Comparison of ENCODE assay signal across 7 mouse cellular contexts in genomic region chr9:77917074-77917621, GRCm38 (mm10). TPM values are rescaled to one million over a fixed set of nuclear protein-coding genes. Genes with fewer than 3 reads are reported as not detected.
A peak's percentile ranks its signal among the peaks of the same experiment; 100 is the strongest.
DNase-seq lines count a peak whose midpoint lies in the region; ATAC-seq lines count a peak whose summit lies in the region.

Elovl5 (plus strand) TSS chr9:77917364.

- intact Hi-C loops in left cerebral cortex, postnatal 36 days (cut with DNase I), result loop anchor here (5.0 kb wide), 2 partner anchors 50 to 75 kb away; no protein-coding TSS in a partner anchor

- peak within 1 kb of the TSS; percentile 98 for H3K4me3 ChIP-seq in intestine, embryonic 16.5 days (ENCODE audit: low read length)
- peak within 1 kb of the TSS; percentile 63 for H3K4me3 ChIP-seq in midbrain, embryonic 11.5 days (ENCODE audit: low read depth, low read length)

- peak within 1 kb of the TSS; percentile 86 for H3K27ac ChIP-seq in intestine, embryonic 16.5 days (ENCODE audit: low read length)
- H3K27ac ChIP-seq in midbrain, embryonic 11.5 days (ENCODE audit: low read depth, low read length), result peak within 1 kb of the TSS; percentile 71

- peak; percentile 90 for ATAC-seq in intestine, embryonic 16.5 days
- peak; percentile 96 for ATAC-seq in midbrain, embryonic 11.5 days (ENCODE audit: low FRiP score)

- H3K9me3 ChIP-seq in intestine, embryonic 16.5 days (ENCODE audit: control insufficient read depth, low read length), result no peaks in the 10 kb centered on the region
- H3K9me3 ChIP-seq in midbrain, embryonic 11.5 days (ENCODE audit: control insufficient read depth, low read length), result no peaks in the 10 kb centered on the region

- H3K36me3 ChIP-seq in intestine, embryonic 16.5 days (ENCODE audit: control insufficient read depth, insufficient read depth, low read length), result no peaks in the 10 kb centered on the region
- H3K36me3 ChIP-seq in midbrain, embryonic 11.5 days (ENCODE audit: control insufficient read depth, insufficient read depth, low read length), result no peaks in the 10 kb centered on the region

- peaks cover 21% of the 10 kb centered on the region for H3K4me1 ChIP-seq in intestine, embryonic 16.5 days (ENCODE audit: control insufficient read depth, insufficient read depth, low read length)
- H3K4me1 ChIP-seq in midbrain, embryonic 11.5 days (ENCODE audit: control insufficient read depth, insufficient read depth, low read length), result peaks cover 4% of the 10 kb centered on the region; the same call in 1 of the 2 replicates

- peak within 1 kb of the TSS; percentile 79 for H3K4me2 ChIP-seq in intestine, embryonic 16.5 days (ENCODE audit: low read depth, low read length)
- peak within 1 kb of the TSS; percentile 63 for H3K4me2 ChIP-seq in midbrain, embryonic 11.5 days

- no peaks in the 10 kb centered on the region for H3K27me3 ChIP-seq in intestine, embryonic 16.5 days (replicated peaks; ENCODE audit: control insufficient read depth, insufficient read depth, low read length)
- no peaks in the 10 kb centered on the region for H3K27me3 ChIP-seq in midbrain, embryonic 11.5 days (ENCODE audit: control insufficient read depth, insufficient read depth, low read length)

- under 1% methylated on average over 42 of the region's 42 CpGs for WGBS in intestine, embryonic 16.5 days
- WGBS in midbrain, embryonic 11.5 days, result under 1% methylated on average over 42 of the region's 42 CpGs

- H3K9ac ChIP-seq in intestine, embryonic 16.5 days (ENCODE audit: low read depth, low read length), result peak within 1 kb of the TSS; percentile 88
- H3K9ac ChIP-seq in midbrain, embryonic 11.5 days (ENCODE audit: low read length), result peak within 1 kb of the TSS; percentile 85

- DNase-seq in adrenal gland, adult 8-10 months, result peak; percentile 98
- peak; percentile 96 for DNase-seq in embryo, embryonic 9.5 days (ENCODE audit: extremely low spot score)
- peak; percentile 91 to 95 for DNase-seq in gastrocnemius, postnatal 4 days (ENCODE audit: low spot score in 2 of 2)
- DNase-seq in left cerebral cortex, postnatal 36 days (ENCODE audit: low spot score in 2 of 2), result peak; percentile 96 to 97
- DNase-seq in midbrain, embryonic 11.5 days (ENCODE audit: low spot score, missing footprints), result peak; percentile 99
- peak; percentile 88 for DNase-seq in skeletal muscle tissue, adult 2 months (ENCODE audit: low read depth, low spot score)

RNA-seq across cellular contexts. Expression of gene Elovl5, which starts in this region (rescaled TPM):
- 100 to 1,000 TPM; 450 to 789 (median 577) TPM for total RNA-seq in adrenal gland, adult 8-10 months (2022)
- total RNA-seq in gastrocnemius, postnatal 4 days (2021), result 10 to 100 TPM; 32.3 to 37.0 TPM
- polyA plus RNA-seq in intestine, embryonic 16.5 days (2015; fragmentation: Nextera tagmentation; extraction: Ambion mirVana), result 67.9 and 70.9 TPM in 2 replicates
- total RNA-seq in left cerebral cortex, postnatal 36 days (2021), result 10 to 100 TPM; 62.2 to 68.7 TPM
- polyA plus RNA-seq in midbrain, embryonic 11.5 days (2014; fragmentation: Nextera tagmentation; extraction: Ambion mirVana), result 98.2 and 105 TPM in 2 replicates

Comparison
In these comparisons a context has a peak if more than half of its experiments do, and no peak if none do; other contexts are left out.
1. Peak in every context shown above with its lines: DNase-seq, ATAC-seq, H3K4me3 ChIP-seq and H3K27ac ChIP-seq.
2. RNA of gene Elovl5 (total RNA-seq): 450 to 789 TPM in adrenal gland, adult 8-10 months; 62.2 to 68.7 TPM in left cerebral cortex, postnatal 36 days and 32.3 to 37.0 TPM in gastrocnemius, postnatal 4 days; every median in the first group is over 4 times any median in the second.